Mouse (Mus musculus): ENCODE data around the gene Cabcoco1.

The Cabcoco1 gene

DNA sequence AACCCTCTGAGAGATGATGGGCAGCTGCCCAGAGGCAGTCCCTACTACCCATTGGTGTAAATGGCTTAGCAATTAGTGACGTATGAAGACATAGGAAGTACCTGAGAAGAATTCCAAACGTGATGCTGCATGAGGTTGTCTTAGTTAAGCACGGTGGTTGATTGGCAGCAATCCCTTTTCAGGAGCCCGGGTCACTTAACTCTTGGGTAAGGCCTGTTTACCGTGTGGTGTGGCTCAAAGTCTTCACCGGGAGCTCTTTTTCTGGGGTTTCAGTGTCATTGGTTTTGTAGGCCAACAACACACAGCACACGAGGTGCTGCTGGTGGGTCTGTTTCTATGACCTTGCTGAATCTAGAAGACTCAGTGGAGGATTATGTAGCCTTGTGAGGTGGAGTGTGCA, 105.9 kb downstream of the Cabcoco1 start:
- DNase-seq (ENCODE audit: low spot score in 2 of 2), result no peak

DNA sequence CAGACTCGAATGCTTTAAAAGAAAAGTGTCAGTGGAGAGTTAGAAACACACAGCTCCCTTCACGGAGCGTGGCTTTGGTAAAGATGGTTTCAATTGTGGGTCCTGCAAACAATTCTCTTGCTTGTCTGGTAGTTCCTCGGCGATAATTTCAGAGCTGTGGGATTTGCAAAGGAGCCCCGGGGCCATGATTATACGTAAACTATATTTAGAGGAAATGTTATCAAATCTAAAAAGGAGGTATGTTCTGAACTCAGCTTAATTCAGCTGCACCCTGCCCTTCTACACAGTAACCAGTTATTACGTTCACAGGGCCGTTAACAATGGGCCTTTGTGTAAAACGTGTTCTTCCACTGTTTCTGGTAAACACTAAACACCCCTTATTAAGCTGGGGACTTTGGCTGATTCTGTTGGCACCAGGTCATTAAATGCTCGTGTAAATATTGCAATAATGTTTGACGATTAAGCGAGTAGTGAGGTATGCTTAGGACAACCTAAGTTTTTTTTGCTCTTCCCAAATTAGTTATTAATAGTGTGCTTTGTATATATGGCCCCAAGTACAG, 106.6 kb downstream of the Cabcoco1 start:
- DNase-seq (ENCODE audit: low spot score in 2 of 2), result no peak

- DNase-seq (ENCODE audit: low spot score in 2 of 2), result no peak
Observed at GRCm38 (mm10) chr10:68434045-68434639, 107.6 kb downstream of the Cabcoco1 start.

GRCm38 (mm10) chr10:68431346-68431745, 110.3 kb downstream of the Cabcoco1 start:
- no peak for DNase-seq (ENCODE audit: low spot score in 2 of 2)

DNA sequence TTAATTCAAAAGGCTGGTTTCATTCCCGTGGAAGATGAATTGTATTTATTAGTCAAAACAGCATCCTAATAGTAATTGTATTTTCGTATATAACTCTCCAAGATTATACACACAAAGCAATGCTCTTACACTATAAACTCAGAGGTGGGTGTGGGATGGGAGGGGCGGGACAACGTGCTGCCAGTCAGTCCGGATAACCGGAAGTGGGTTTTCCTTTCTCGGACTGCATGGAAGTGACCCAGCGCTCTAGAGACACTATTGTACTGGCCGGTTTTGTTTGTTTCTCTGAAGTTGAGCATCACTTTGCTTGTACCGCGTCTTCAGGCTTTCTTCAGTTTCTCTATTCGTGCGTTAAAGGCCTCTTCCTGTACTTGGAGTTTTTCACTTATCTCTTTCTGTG, 110.8 kb downstream of the Cabcoco1 start:
- DNase-seq (ENCODE audit: low spot score in 2 of 2), result no peak

- no peak for DNase-seq (ENCODE audit: low spot score in 2 of 2)
Observed at GRCm38 (mm10) chr10:68420393-68420920, 121.2 kb downstream of the Cabcoco1 start.

DNA sequence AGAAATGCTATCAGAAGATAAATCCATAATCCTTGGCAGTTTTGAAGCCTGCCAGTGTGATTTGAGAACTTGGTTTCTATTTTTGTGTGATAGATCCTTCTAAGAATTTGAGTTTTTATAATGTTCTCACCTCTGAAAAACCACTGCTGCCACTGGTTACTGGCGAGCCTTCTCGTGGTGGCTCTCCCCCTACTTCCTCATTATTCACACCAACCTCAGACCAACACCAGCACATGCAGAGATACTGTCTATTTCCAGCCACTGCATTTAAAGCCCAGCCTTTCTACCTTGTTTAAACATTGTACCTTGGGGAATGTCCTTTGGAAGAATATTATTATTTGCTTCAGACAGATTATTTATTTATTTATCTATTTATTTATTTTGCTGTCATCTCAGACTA, 121.8 kb downstream of the Cabcoco1 start:
- no peak for DNase-seq (ENCODE audit: low spot score in 2 of 2)

DNA sequence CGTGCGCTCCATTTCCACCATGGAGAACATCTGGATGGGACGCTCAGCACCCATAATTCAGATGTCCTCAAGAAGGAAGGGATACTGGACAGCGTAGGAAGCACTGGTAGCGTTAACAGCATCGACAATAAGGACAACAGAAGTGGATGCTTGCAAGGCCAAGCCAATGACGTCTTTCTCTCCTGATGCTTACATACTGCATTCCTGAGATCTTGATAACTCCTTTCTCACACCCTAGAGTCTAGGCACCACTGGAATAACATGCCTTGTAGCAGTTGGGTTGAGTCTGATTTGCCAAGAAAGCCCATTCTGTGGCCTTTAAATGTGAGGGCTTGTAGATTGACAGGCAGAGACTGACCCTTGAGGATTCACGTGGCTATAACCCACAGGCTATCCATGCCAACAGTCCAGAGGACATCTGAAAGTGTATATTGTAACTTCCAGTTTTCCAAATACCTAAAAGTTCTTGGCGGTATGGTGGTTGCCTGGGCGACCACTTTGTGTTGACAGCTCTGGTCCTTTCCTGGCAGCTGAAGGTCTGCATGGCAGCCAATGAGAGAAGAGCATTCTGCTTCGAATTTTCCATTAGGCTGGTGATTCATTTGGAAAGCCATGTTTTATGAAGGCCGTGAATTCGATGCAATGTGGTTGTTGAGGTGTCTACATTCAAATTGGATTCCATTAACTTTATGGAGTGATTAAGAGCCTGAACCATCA, 124.5 kb downstream of the Cabcoco1 start:
- DNase-seq (ENCODE audit: low spot score in 2 of 2), result no peak

DNA sequence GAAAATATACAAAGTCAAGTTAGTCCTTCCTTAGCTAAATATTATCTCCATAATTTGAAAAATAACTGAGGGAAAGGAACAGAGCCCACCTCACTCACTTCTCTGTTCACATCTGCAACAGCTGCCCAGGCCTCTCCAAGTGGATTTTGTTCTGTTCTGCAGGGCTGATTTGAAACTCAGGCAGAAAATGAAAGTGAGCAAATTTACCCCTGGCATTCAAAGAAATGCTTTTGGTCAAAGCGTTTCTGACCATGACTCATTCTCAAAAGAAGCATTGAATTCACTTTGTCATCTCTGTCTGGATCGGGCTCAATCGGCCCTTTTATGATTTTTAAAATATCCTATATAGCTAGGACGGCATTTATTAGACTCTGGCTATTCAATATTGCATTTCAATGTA, 135.8 kb downstream of the Cabcoco1 start:
- DNase-seq (ENCODE audit: low spot score in 2 of 2), result no peak

DNA sequence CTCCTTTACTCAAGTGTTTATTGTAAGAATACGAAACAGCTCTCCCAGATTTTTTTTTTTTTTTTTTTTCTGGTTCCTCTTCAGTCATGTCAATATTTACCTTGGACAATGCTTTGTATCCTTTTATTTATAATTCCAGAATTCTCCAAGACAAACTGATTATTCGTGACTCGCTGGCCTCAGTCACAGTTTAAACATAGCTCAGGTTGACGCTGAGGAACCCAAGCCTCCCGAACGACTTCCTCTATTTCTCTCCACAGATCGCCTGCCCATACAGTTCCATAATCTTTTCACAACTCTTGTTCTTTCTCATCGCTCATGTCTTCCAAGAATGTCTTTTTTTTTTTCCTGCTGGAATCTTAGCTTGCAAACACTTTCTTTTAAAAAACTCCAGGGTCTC, 144.9 kb downstream of the Cabcoco1 start:
- no peak for DNase-seq (ENCODE audit: low spot score in 2 of 2)

DNA sequence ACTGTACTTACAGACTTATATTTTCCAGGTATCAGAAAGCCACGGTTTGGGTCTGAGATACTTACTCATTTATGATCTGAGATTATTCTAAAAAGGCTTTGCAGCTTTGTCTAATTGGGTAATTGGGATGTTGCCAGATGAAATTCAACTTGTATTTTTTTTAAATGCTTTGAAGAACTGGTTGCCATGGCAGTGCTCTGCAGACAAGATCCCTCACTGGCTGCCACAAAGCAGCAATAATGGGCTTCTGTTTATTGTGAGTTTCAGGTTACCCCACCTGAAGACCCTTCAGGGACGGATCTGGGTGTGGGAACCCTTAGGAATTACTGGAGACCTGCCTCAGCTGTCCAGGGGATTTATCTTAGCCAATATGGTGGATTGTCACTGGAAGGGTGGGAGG, 145.6 kb downstream of the Cabcoco1 start:
- DNase-seq (ENCODE audit: low spot score in 2 of 2), result no peak

DNA sequence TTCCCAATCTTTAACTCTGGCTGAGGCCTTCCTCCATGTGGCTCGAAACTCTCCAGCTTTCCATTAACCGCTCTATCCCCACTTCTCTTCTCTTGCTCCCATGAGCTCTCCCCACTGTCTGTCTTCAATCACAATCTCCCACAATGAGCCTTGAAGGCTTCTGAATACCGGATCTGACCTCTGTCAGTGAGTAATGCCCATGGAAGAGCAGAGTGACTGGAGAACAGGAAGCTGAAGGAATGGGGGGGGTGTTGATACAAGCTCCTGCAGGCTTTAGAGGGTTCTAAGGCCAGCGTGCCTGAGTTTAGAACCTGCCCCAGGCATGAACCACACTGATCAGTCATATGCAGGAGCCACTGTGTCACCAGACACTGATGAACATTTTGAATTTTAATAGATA, 150.1 kb downstream of the Cabcoco1 start:
- DNase-seq (ENCODE audit: low spot score in 2 of 2), result no peak

DNA sequence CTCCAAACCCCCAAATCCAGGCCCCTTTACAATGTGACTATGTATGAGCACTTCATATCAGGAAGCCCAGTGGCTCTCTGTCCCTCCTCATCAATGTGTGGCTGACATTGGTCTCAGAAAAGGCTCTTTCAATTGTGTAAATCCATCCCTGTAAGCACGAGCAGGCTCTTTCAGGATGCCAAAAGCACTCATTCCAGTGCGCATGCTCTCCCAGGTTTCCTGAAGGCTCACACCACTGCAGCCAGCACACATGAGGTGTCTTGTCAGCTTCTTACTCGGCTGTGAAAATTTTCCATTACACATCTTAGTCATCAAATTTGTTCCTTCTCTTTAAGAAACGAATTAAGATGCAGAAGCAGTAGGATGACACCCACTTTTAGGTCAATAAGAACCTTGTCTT, 152.9 kb downstream of the Cabcoco1 start:
- DNase-seq (ENCODE audit: low spot score in 2 of 2), result no peak

GRCm38 (mm10) chr10:68388138-68388537, 153.6 kb downstream of the Cabcoco1 start:
- DNase-seq (ENCODE audit: low spot score in 2 of 2), result no peak

Data from spleen, postnatal 4 days (tissue).